Mouse (Mus musculus) thymus, postnatal 14 days (tissue): Measurements from ENCODE around the gene Abhd4.

Experiments used
- DNase-seq: peaks from one replicate; pipeline ENCODE4 v3.0.0; 2021

The Abhd4 gene

DNA sequence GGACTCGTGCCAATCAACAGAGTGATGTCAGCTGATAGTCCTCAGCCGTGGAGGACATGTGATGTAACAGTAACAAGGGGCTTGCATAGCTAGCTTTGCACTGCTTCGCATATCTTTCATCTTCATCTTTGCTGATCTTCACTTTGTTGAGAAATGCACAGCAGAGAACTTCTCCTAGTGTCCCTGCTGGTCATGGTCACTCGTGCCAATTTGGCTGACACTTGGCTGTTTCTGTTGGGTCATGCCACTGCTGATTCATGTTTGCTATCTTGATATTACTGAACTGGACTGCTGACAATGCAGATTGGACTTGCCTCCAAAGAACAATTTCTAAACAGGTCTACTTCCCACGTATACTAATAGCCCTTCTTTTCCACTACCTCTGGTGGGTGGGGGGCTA lies 46.1 kb downstream of the Abhd4 start:
- DNase-seq, result no peak

DNA sequence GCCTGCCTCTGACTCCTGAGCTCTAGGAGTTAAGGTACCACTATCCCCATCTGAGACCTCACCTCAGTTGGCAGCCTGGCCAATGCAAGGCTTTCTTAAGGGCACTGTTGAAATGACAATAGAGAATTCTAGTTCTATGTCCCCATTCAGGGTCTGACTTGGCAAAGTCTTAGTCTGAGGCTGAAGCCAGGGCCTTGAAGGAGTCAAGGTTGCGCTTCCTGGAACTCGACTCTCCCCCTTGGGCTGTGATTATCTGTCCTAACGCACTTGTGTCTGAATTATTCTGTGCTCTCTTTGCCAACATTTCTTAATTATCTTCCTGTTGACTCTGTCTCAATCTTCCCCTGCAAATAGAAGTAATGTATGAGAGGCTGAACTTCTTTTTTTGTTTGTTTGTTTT lies 46.7 kb downstream of the Abhd4 start:
- DNase-seq, result no peak

DNA sequence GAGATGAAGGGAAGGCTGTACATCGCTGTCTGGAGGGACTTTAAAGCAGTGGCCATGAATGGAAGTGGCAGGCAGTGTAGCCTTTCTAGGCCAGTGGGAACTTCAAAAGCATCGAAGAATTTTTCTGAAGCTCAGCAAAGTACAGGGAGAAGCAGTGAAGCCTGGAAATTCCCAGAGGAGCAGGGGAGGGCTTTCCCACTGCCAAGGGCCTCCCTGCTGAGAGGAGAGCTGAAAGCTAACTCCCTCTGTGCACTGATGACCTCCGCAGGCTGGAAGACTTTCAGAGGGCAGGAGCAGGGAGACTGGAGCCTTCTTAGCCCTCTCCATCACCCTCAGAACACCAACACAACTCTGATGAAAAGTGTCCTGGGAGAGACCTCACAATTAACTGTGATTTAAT lies 57.8 kb downstream of the Abhd4 start:
- no peak for DNase-seq
